Mouse (Mus musculus) stomach, postnatal 0 days (tissue): ENCODE results near the gene Usp21.

Experiments used
- CTCF ChIP-seq: IDR thresholded peaks from 2 replicates; pipeline ENCODE4 v1.5.1; 2016; ENCODE audit warnings: antibody characterized with exemption, low read depth, mild to moderate bottlenecking, moderate library complexity
- EP300 ChIP-seq: optimal IDR thresholded peaks from 2 replicates; pipeline ENCODE3; 2016; ENCODE audit warnings: antibody characterized with exemption

DNA sequence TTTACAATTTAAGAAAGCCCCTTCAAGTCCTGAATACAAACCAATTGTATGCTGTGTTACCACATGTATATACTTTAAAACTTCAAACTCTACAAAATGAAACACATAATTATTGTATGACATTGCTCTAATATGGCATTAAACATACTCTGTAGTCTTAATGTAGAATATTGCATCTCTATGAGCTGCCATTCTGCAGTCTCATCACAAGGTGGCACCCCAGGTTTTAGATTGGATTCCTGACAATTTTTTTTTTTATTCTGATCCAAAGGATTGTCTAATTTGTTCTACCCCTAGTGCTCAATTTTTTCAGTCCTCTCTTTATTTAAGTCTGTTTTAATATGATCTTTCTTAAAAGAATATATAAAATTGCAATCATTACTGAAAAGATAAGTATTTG lies 33.6 kb upstream of the Usp21 start:
- TF ChIP-seq CTCF: peak; percentile 80
- no peak for TF ChIP-seq EP300
